Mouse (Mus musculus) heart, embryonic 11.5 days (tissue): ENCODE measurements around the gene Nrxn3. TPM values are rescaled to one million over a fixed set of nuclear protein-coding genes. Genes with fewer than 3 reads are reported as not detected.

Source experiments
- ATAC-seq: fragments of 200-750 bp; cut with Nextera tagmentation; replicated peaks from 2 replicates; pipeline ENCODE4 v1.8.0; 2017; ENCODE audit warnings: moderate library complexity; ENCODE audit not compliant: insufficient number of reproducible peaks, low FRiP score, low TSS enrichment
- H3K27ac ChIP-seq: fragments of 300-500 bp; sonication (generic); 2 replicates; pipeline ENCODE4 v1.5.1; 2014; ENCODE audit warnings: mild to moderate bottlenecking, low read depth, low read length
- H3K27me3 ChIP-seq: fragments of 300-500 bp; sonication (generic); 2 replicates; pipeline ENCODE4 v1.6.1; 2014; ENCODE audit warnings: mild to moderate bottlenecking, low read length, mixed read lengths; ENCODE audit not compliant: control insufficient read depth, insufficient read depth
- H3K36me3 ChIP-seq: fragments of 300-500 bp; sonication (generic); 2 replicates; pipeline ENCODE4 v1.6.1; 2014; ENCODE audit warnings: mild to moderate bottlenecking, low read length, moderate library complexity, mixed read lengths; ENCODE audit not compliant: control insufficient read depth, insufficient read depth
- H3K4me1 ChIP-seq: fragments of 300-500 bp; sonication (generic); 2 replicates; pipeline ENCODE4 v1.6.1; 2014; ENCODE audit warnings: low read length; ENCODE audit not compliant: control insufficient read depth, insufficient read depth
- H3K4me2 ChIP-seq: fragments of 300-500 bp; sonication (generic); 2 replicates; pipeline ENCODE4 v1.6.1; 2014; ENCODE audit warnings: mild to moderate bottlenecking, moderate library complexity
- H3K4me3 ChIP-seq: fragments of 300-500 bp; sonication (generic); 2 replicates; pipeline ENCODE4 v1.5.1; 2014; ENCODE audit warnings: low read depth, low read length
- H3K9ac ChIP-seq: fragments of 300-500 bp; sonication (generic); 2 replicates; pipeline ENCODE4 v1.6.1; 2014; ENCODE audit warnings: mild to moderate bottlenecking, low read depth, low read length, moderate library complexity
- H3K9me3 ChIP-seq: fragments of 300-500 bp; sonication (generic); replicated peaks from 2 replicates; pipeline ENCODE4 v1.6.1; 2016; ENCODE audit warnings: low read length; ENCODE audit not compliant: control insufficient read depth
- WGBS: fragments of 180-500 bp; shearing (Covaris S2); extraction: QIAGEN DNeasy Blood & Tissue Kit; methylation state at CpG from one replicate; pipeline ENCODE4 v1.1.7; 2014; ENCODE audit not compliant: insufficient replicate concordance; 5-methylcytosine and 5-hydroxymethylcytosine counted together
- polyA plus RNA-seq: library from polyadenylated mRNA; unstranded; fragments of >200 nt; fragmentation: Nextera tagmentation; extraction: Ambion mirVana; gene quantifications from 2 replicates; pipeline ENCODE4 v1.2.1, GENCODE M21; 2014

Nrxn3 gene
- polyA plus RNA-seq, 1 experiment from 2014 or later: 4.5 TPM

DNA sequence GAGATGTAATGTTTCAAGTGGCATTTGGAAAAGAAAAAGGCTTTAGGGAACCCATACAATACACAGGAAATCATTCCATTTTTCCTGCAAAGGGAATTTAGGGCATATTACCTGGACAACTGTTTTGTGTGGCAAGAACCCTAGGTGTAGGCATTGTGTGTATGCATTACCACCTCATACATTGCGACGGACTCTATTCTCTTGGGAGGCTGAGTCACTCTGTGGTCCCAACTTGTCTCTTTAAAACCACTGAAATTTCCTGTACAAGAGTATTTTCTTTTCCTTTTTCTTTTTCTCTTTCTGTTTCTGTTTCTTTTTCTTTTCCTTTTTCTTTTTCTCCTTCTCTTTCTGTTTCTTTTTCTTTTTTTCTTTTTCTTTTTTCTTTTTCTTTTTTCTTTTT lies 1042.5 kb downstream of the Nrxn3 start:
- Histone ChIP-seq H3K9ac (no peak overlapping the region), H3K4me3 (no peak overlapping the region), H3K27ac (no peak overlapping the region), H3K27me3 (no peaks in the 10 kb centered on the region), H3K36me3 (no peaks in the 10 kb centered on the region), H3K9me3 (no peaks in the 10 kb centered on the region), H3K4me2 (no peak overlapping the region), H3K4me1 (no peaks in the 10 kb centered on the region)
- WGBS: 61% methylated on average over 2 of the region's 2 CpGs
- ATAC-seq: no peak

DNA sequence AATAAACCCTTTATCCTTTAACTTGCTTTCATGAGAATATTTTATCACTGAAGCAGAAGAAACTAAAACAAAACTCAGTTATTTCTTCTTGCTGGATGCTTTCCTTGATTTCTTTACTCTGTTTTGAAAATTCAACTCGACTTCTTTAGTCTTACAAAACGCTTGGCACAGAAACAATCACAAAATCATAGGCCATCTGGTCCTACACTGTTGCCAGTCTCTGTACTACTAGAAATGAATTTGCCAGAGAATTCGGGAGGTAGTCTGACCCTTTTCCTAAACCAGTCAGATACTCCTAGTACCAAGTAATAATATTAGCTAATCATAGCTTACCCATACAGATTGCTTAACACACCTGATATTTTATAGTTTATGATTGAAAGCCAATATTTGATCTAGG lies 1066.1 kb downstream of the Nrxn3 start:
- Histone ChIP-seq H3K36me3 (no peaks in the 10 kb centered on the region), H3K9ac (no peak overlapping the region), H3K27ac (no peak overlapping the region), H3K4me1 (no peaks in the 10 kb centered on the region), H3K4me3 (no peak overlapping the region), H3K27me3 (no peaks in the 10 kb centered on the region), H3K9me3 (no peaks in the 10 kb centered on the region), H3K4me2 (no peak overlapping the region)
- WGBS: 76% methylated on average over 3 of the region's 3 CpGs
- ATAC-seq: no peak

DNA sequence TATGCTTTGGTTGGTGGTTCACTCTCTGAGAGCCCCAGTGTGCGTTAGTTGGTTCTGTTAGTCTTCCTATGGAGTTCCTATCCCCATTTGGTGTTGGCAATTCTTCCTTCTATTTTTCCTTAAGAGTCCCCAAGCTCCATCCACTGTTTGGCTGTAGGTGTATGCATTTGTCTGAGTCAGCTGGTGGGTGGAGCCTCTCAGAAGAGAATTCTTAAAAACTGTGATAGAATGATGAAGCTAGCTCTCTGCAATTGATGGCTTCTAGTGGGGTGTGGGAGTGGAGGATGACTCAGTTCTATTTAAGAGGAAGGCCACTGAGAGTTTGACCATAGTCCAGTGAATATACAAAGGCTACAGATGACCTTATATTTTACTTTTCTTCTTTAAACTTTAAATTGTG lies 1067.3 kb downstream of the Nrxn3 start:
- Histone ChIP-seq H3K4me1 (no peaks in the 10 kb centered on the region), H3K9ac (no peak overlapping the region), H3K4me2 (no peak overlapping the region), H3K27me3 (no peaks in the 10 kb centered on the region), H3K27ac (no peak overlapping the region), H3K4me3 (no peak overlapping the region), H3K36me3 (no peaks in the 10 kb centered on the region), H3K9me3 (no peaks in the 10 kb centered on the region)
- no peak for ATAC-seq
- 86% methylated on average over 1 of the region's 1 CpGs for WGBS

DNA sequence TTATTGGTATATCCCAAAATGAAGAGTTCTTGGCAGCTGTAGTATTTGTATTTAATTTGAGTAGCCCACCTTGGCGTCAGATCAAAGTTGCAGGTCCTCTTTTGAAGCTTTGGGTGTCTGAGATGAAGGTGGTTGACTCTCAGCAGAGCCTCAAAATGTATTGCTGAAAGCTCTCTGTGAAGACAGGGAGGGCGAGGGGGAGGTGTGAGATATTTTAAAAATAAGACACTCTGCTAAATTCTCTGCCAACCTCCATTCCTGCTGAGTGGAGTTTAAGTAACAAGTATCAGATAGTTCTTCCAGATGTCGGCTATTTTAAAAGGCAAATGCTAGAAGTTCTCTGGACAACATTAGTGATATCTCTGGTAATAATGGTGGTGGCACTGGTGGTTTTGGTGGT lies 1069.2 kb downstream of the Nrxn3 start:
- H3K4me3 ChIP-seq: no peak overlapping the region
- H3K4me2 ChIP-seq: no peak overlapping the region
- H3K27ac ChIP-seq: no peak overlapping the region
- no peak for ATAC-seq
- no peaks in the 10 kb centered on the region for H3K27me3 ChIP-seq
- no peaks in the 10 kb centered on the region for H3K36me3 ChIP-seq
- WGBS: 65% methylated on average over 3 of the region's 3 CpGs
- H3K9me3 ChIP-seq: no peaks in the 10 kb centered on the region
- no peaks in the 10 kb centered on the region for H3K4me1 ChIP-seq
- H3K9ac ChIP-seq: no peak overlapping the region

DNA sequence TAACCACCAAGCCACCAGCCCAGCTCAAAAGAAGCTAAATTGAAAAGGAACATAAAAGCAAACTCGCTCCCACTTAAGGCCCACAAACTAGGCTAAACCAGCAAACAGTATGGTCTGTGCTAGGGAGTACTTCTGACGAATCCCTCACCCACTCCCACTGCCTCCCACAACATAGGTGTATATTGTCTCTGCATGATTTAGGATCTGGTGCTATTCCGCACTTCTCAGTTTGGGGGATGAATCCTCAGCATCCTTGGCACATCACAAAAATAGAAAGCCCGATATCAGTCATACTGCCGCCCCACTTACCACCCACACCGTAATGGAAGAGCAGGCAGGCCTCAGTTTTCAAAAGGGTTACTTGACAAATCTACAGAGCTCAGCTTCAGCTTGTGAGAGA lies 1072.1 kb downstream of the Nrxn3 start:
- ATAC-seq: no peak
- H3K4me2 ChIP-seq: no peak overlapping the region
- no peaks in the 10 kb centered on the region for H3K36me3 ChIP-seq
- H3K9me3 ChIP-seq: no peaks in the 10 kb centered on the region
- no peaks in the 10 kb centered on the region for H3K4me1 ChIP-seq
- H3K9ac ChIP-seq: no peak overlapping the region
- WGBS: 81% methylated on average over 6 of the region's 6 CpGs
- no peaks in the 10 kb centered on the region for H3K27me3 ChIP-seq
- H3K4me3 ChIP-seq: no peak overlapping the region
- no peak overlapping the region for H3K27ac ChIP-seq

DNA sequence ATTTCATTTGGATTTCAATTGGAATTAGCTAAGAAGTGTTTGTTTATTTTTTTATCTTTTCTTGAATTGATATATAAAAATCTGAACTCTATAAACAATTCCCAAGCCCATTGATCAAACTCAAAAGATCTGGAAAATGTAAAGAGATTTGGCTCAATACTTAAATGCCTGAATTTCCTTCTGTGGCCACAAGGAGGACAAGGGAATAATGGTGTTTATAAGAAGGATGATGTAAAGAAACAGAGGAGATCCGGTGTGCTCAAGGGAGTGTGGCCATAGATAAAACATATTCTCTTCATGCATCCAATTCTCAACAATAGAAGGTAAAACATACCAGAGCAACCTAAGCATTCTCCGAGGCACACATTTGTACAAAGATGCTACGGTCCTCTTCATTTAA lies 1085.5 kb downstream of the Nrxn3 start:
- Histone ChIP-seq H3K9me3 (no peaks in the 10 kb centered on the region), H3K27ac (no peak overlapping the region), H3K4me3 (no peak overlapping the region), H3K4me1 (no peaks in the 10 kb centered on the region; the same call in 1 of the 2 replicates), H3K4me2 (no peak overlapping the region), H3K27me3 (no peaks in the 10 kb centered on the region), H3K36me3 (no peaks in the 10 kb centered on the region), H3K9ac (no peak overlapping the region)
- 67% methylated on average over 3 of the region's 3 CpGs for WGBS
- ATAC-seq: no peak

DNA sequence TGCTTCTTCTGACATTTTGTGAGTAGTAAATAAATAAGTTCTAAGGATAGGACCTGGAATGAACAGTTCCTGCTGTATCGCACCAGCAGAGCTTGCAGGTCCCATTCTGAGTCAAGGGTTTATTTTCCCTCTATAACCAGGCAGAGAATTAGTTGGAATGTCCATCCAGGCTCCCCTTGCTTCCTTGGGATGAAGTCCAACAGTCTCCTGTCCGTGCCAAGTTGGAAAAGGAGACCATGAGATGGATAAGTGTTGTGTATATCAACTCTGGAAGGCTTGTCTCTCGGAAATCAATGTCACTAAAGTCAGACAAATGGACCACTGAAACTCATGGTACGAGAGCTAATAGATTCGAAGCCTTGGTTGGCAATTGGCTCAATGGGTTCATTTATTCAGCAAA lies 1087.5 kb downstream of the Nrxn3 start:
- Histone ChIP-seq H3K27me3 (peaks cover 5% of the 10 kb centered on the region), H3K4me1 (no peaks in the 10 kb centered on the region; the same call in 1 of the 2 replicates), H3K36me3 (no peaks in the 10 kb centered on the region), H3K27ac (no peak overlapping the region), H3K4me2 (no peak overlapping the region), H3K4me3 (no peak overlapping the region), H3K9ac (no peak overlapping the region), H3K9me3 (no peaks in the 10 kb centered on the region)
- 78% methylated on average over 5 of the region's 5 CpGs for WGBS
- no peak for ATAC-seq

DNA sequence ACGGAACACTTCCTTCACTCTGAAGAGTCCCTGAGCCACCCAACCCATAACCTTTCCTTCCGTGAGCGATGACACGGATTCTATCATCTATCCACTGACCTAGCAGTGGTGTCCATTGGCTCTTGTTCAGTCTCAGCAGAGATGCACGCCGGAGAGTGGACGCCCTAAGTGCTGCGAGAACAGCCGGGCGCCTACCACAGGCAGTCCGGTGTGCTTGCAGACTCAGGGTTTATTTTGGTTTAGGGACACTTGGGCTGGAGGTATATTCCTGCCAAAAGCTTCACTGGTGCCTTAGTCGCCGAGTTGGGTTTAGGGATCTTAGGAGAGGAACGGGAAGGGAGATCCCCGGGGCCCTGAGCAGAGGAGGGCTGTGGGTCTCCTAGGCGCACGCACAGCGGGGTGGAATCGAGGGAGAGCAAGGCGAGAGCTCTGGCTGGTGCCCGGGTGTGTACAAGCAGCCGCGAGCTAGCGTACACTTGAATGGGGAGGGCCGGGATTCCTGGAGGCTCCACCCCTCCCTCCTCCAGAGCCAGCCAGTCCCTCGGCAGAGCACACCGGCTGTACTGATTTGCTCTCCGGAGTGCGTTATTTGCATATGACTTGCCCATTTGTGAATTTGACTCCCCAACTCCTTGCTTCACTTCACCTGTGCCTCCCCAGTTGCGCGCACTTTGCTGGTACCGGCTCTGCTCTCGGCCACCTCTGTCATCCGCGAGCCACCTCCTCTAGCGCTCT lies 1089.3 kb downstream of the Nrxn3 start:
- WGBS: under 1% methylated on average over 36 of the region's 36 CpGs
- peak; percentile 91 for ATAC-seq
- Histone ChIP-seq H3K27me3 (peaks cover 5% of the 10 kb centered on the region), H3K9ac (peak overlapping the region; percentile 59), H3K9me3 (no peaks in the 10 kb centered on the region), H3K4me2 (peak overlapping the region; percentile 91), H3K27ac (no peak overlapping the region), H3K36me3 (no peaks in the 10 kb centered on the region), H3K4me3 (peak overlapping the region; percentile 45), H3K4me1 (no peaks in the 10 kb centered on the region; the same call in 1 of the 2 replicates)
